Mouse (Mus musculus) MEL (cell line): ENCODE measurements around the gene Gm42791. TPM values are rescaled to one million over a fixed set of nuclear protein-coding genes. Genes with fewer than 3 reads are reported as not detected.

Experiments used
- DNase-seq: peaks from one replicate; pipeline ENCODE4 v3.0.0; 2011; ENCODE audit warnings: low read depth, low spot score
- H3K27ac ChIP-seq: 2 replicates; pipeline ENCODE4 v1.5.1; 2012; ENCODE audit warnings: low read depth, mild to moderate bottlenecking, control low read depth, low read length, moderate library complexity; ENCODE audit not compliant: control insufficient read depth
- H3K27me3 ChIP-seq, 2 experiments: fragments of 150-350 bp in 1 of 2; sonication (generic) in 1 of 2; 2 replicates each; pipeline ENCODE4 v1.6.1; 2012; ENCODE audit warnings: low read length in 2 of 2, mild to moderate bottlenecking in 2 of 2, improper control_type of control experiment in 1 of 2, moderate library complexity in 1 of 2; ENCODE audit not compliant: insufficient read depth in 2 of 2, control insufficient read depth in 1 of 2
- H3K36me3 ChIP-seq, 2 experiments: 2 replicates each; pipeline ENCODE4 v1.6.1; 2012 to 2014; ENCODE audit warnings: low read length in 2 of 2, improper control_type of control experiment in 1 of 2, inconsistent platforms in 1 of 2, mild to moderate bottlenecking in 1 of 2; ENCODE audit not compliant: insufficient read depth in 2 of 2, control insufficient read depth in 1 of 2
- H3K4me1 ChIP-seq, 2 experiments: fragments of 150-350 bp in 1 of 2; sonication (generic) in 1 of 2; 2 replicates each; pipeline ENCODE4 v1.6.1; 2012; ENCODE audit warnings: low read length in 2 of 2, improper control_type of control experiment in 1 of 2, mild to moderate bottlenecking in 1 of 2; ENCODE audit not compliant: insufficient read depth in 2 of 2, control insufficient read depth in 1 of 2
- H3K4me3 ChIP-seq, 2 experiments: fragments of 150-350 bp in 1 of 2; sonication (generic) in 1 of 2; 2 replicates each; pipeline ENCODE4 v1.5.1; 2012; ENCODE audit warnings: low read depth in 2 of 2, low read length in 2 of 2, mild to moderate bottlenecking in 2 of 2, moderate library complexity in 2 of 2, control low read depth in 1 of 2, improper control_type of control experiment in 1 of 2; ENCODE audit not compliant: control insufficient read depth in 1 of 2, insufficient read depth in 1 of 2
- H3K79me2 ChIP-seq: 2 replicates; pipeline ENCODE4 v1.6.1; 2012; ENCODE audit warnings: mild to moderate bottlenecking, low read length, moderate library complexity; ENCODE audit not compliant: control insufficient read depth, poor library complexity, insufficient read depth
- H3K9ac ChIP-seq: 2 replicates; pipeline ENCODE4 v1.6.1; 2012; ENCODE audit warnings: low read depth, mild to moderate bottlenecking, control low read depth, low read length, moderate library complexity; ENCODE audit not compliant: control insufficient read depth, poor library complexity, severe bottlenecking
- H3K9me3 ChIP-seq: fragments of 150-350 bp; sonication (generic); replicated peaks from 2 replicates; pipeline ENCODE4 v1.6.1; 2012; ENCODE audit warnings: mild to moderate bottlenecking, low read length, improper control_type of control experiment, moderate library complexity; ENCODE audit not compliant: insufficient read depth
- BHLHE40 ChIP-seq: IDR thresholded peaks from 2 replicates; pipeline ENCODE4 v1.6.1; 2012; ENCODE audit warnings: low read depth, mild to moderate bottlenecking, inconsistent platforms, low read length, improper control_type of control experiment, borderline replicate concordance
- CHD2 ChIP-seq: IDR thresholded peaks from 2 replicates; pipeline ENCODE4 v1.6.1; 2011; ENCODE audit warnings: low read length, improper control_type of control experiment
- CTCF ChIP-seq, 3 experiments: IDR thresholded peaks in 2 of 3; conservative IDR thresholded peaks in 1 of 3; 2 replicates each; pipeline ENCODE4 v1.5.1; 2011 to 2012; ENCODE audit warnings: low read length in 3 of 3, low read depth in 2 of 3, mild to moderate bottlenecking in 2 of 3, improper control_type of control experiment in 1 of 3, inconsistent platforms in 1 of 3, mixed read lengths in 1 of 3, moderate library complexity in 1 of 3; ENCODE audit not compliant: control insufficient read depth in 1 of 3, insufficient read depth in 1 of 3, poor library complexity in 1 of 3, severe bottlenecking in 1 of 3
- E2F4 ChIP-seq: IDR thresholded peaks from 2 replicates; pipeline ENCODE4 v1.6.1; 2011; ENCODE audit warnings: low read depth, low read length, improper control_type of control experiment, borderline replicate concordance
- EP300 ChIP-seq, 2 experiments: IDR thresholded peaks; 2 replicates each; pipeline ENCODE4 v1.6.1; 2011; ENCODE audit warnings: improper control_type of control experiment in 2 of 2, low read length in 2 of 2, low read depth in 1 of 2, mild to moderate bottlenecking in 1 of 2
- GABPA ChIP-seq: IDR thresholded peaks from 2 replicates; pipeline ENCODE4 v1.6.1; 2012; ENCODE audit warnings: low read depth, mild to moderate bottlenecking, inconsistent platforms, low read length, improper control_type of control experiment, moderate library complexity
- GATA1 ChIP-seq: IDR thresholded peaks from 2 replicates; pipeline ENCODE4 v1.6.1; 2011; ENCODE audit warnings: low read depth, low read length, improper control_type of control experiment
- KAT2A ChIP-seq: conservative IDR thresholded peaks from 2 replicates; pipeline ENCODE4 v1.6.1; 2012; ENCODE audit warnings: low read depth, low read length, improper control_type of control experiment, inconsistent platforms
- MAFK ChIP-seq: IDR thresholded peaks from 2 replicates; pipeline ENCODE4 v1.6.1; 2011; ENCODE audit warnings: low read depth, mild to moderate bottlenecking, low read length, improper control_type of control experiment, borderline replicate concordance
- MAX ChIP-seq: IDR thresholded peaks from 2 replicates; pipeline ENCODE4 v1.6.1; 2011; ENCODE audit warnings: low read length, improper control_type of control experiment
- MXI1 ChIP-seq: IDR thresholded peaks from 2 replicates; pipeline ENCODE4 v1.6.1; 2011; ENCODE audit warnings: mild to moderate bottlenecking, low read depth, low read length, improper control_type of control experiment
- MYB ChIP-seq: IDR thresholded peaks from 2 replicates; pipeline ENCODE4 v1.6.1; 2011; ENCODE audit warnings: mild to moderate bottlenecking, low read depth, low read length, improper control_type of control experiment
- POLR2A ChIP-seq, 2 experiments: IDR thresholded peaks; 2 replicates each; pipeline ENCODE4 v1.6.1; 2011 to 2012; ENCODE audit warnings: low read length in 2 of 2, mild to moderate bottlenecking in 2 of 2, control low read depth in 1 of 2, improper control_type of control experiment in 1 of 2, low read depth in 1 of 2, moderate library complexity in 1 of 2; ENCODE audit not compliant: control insufficient read depth in 1 of 2, insufficient read depth in 1 of 2, poor library complexity in 1 of 2
- POLR2AphosphoS2 ChIP-seq: IDR thresholded peaks from 2 replicates; pipeline ENCODE4 v1.6.1; 2011; ENCODE audit warnings: low read length, improper control_type of control experiment
- POLR2AphosphoS5 ChIP-seq: IDR thresholded peaks from 2 replicates; pipeline ENCODE4 v1.6.1; 2012; ENCODE audit warnings: low read depth, borderline replicate concordance, mild to moderate bottlenecking, inconsistent platforms, low read length, moderate library complexity, mixed read lengths
- RAD21 ChIP-seq: IDR thresholded peaks from 2 replicates; pipeline ENCODE4 v1.6.1; 2011; ENCODE audit warnings: mild to moderate bottlenecking, low read depth, low read length, improper control_type of control experiment
- RCOR1 ChIP-seq: IDR thresholded peaks from 2 replicates; pipeline ENCODE4 v1.6.1; 2012; ENCODE audit warnings: low read depth, mild to moderate bottlenecking, inconsistent platforms, low read length, improper control_type of control experiment
- SIN3A ChIP-seq: IDR thresholded peaks from 2 replicates; pipeline ENCODE4 v1.6.1; 2012; ENCODE audit warnings: low read length, improper control_type of control experiment, inconsistent platforms
- TAL1 ChIP-seq: IDR thresholded peaks from 2 replicates; pipeline ENCODE4 v1.6.1; 2012; ENCODE audit warnings: mild to moderate bottlenecking, inconsistent platforms, low read length, moderate library complexity, mixed read lengths
- TBP ChIP-seq: IDR thresholded peaks from 2 replicates; pipeline ENCODE4 v1.8.0; 2011; ENCODE audit warnings: low read depth, low read length, improper control_type of control experiment
- UBTF ChIP-seq: IDR thresholded peaks from 2 replicates; pipeline ENCODE4 v1.6.1; 2012; ENCODE audit warnings: low read depth, mild to moderate bottlenecking, inconsistent platforms, low read length, improper control_type of control experiment, moderate library complexity, borderline replicate concordance; ENCODE audit not compliant: insufficient read depth
- ZC3H11A ChIP-seq: IDR thresholded peaks from 2 replicates; pipeline ENCODE4 v1.6.1; 2012; ENCODE audit warnings: low read depth, mild to moderate bottlenecking, inconsistent platforms, low read length, improper control_type of control experiment
- ZKSCAN1 ChIP-seq: IDR thresholded peaks from 2 replicates; pipeline ENCODE4 v1.6.1; 2012; ENCODE audit warnings: low read depth, mild to moderate bottlenecking, inconsistent platforms, low read length, improper control_type of control experiment, moderate library complexity
- polyA plus RNA-seq, 2 experiments: library from polyadenylated mRNA; stranded (reverse) in 1 of 2; unstranded in 1 of 2; fragments of >175 nt in 1 of 2; fragments of >200 nt in 1 of 2; gene quantifications; 2 replicates each; pipeline versions ENCODE4 v1.2.1 to v1.2.4; 2012; ENCODE audit warnings: low replicate concordance in 2 of 2, low read depth in 1 of 2; ENCODE audit not compliant: insufficient read length in 2 of 2, insufficient read depth in 1 of 2, missing spikeins in 1 of 2
- total RNA-seq: library from RNA; depleted of rRNA; stranded (reverse); fragments of 300-350 nt; gene quantifications from 2 replicates; pipeline ENCODE4 v1.2.3, GENCODE M21; 2012

Gm42791 gene
- total and polyA plus RNA-seq, 3 experiments = 1.2 to 2.1 TPM; not detected in 1

GRCm38 (mm10) chr5:149005083-149005482, 10.1 kb upstream of the Gm42791 start:
- Histone ChIP-seq H3K4me3 (peak overlapping the region in 1 of 2 experiments; percentile 54; a peak in 3 of 4 replicates), H3K9me3 (no peaks in the 10 kb centered on the region), H3K4me1 (peaks cover 5 to 13% of the 10 kb centered on the region in 2 experiments), H3K27me3 (no peaks in the 10 kb centered on the region), H3K79me2 (no peaks in the 10 kb centered on the region), H3K36me3 (peaks cover 0 to 6% of the 10 kb centered on the region in 2 experiments; a peak in 2 of 4 replicates)
- no peak for DNase-seq
- TF ChIP-seq GATA1 (no peak), RAD21 (no peak), CHD2 (peak; percentile 33; the same call in 1 of the 2 replicates), EP300 (IDR thresholded peaks at IDR 0.05; ENCODE audit: low read depth in 1 of 2, low read length in 2 of 2) (no peak), E2F4 (no peak)
- TF ChIP-seq, all 39 proteins: peak for 1
- H3K27ac ChIP-seq = no peak overlapping the region
- H3K9ac ChIP-seq = no peak overlapping the region

- TF ChIP-seq TAL1 (no peak), POLR2AphosphoS5 (no peak), UBTF (no peak), MAX (no peak), POLR2A (IDR thresholded peaks at IDR 0.05; ENCODE audit: control insufficient read depth in 1 of 2, insufficient read depth in 1 of 2, low read depth in 1 of 2, low read length in 2 of 2, poor library complexity in 1 of 2) (no peak), CTCF (IDR thresholded peaks at IDR 0.05 in 2 of 3, conservative IDR thresholded peaks at IDR 0.05 in 1 of 3; ENCODE audit: control insufficient read depth in 1 of 3, insufficient read depth in 1 of 3, low read depth in 2 of 3, low read length in 3 of 3, poor library complexity in 1 of 3, severe bottlenecking in 1 of 3) (no peak), TBP (no peak), RAD21 (no peak), MXI1 (no peak), POLR2AphosphoS2 (no peak), RCOR1 (no peak), MAFK (no peak), GABPA (no peak)
- TF ChIP-seq, all 39 proteins: peak for 0
- no peaks in the 10 kb centered on the region for H3K27me3 ChIP-seq
- no peak for DNase-seq
- no peak overlapping the region for H3K27ac ChIP-seq
- peaks cover 5 to 13% of the 10 kb centered on the region in 2 experiments for H3K4me1 ChIP-seq
- H3K9me3 ChIP-seq = no peaks in the 10 kb centered on the region
- H3K4me3 ChIP-seq = no peak overlapping the region
- H3K9ac ChIP-seq = no peak overlapping the region
- H3K36me3 ChIP-seq = peaks cover 0 to 6% of the 10 kb centered on the region in 2 experiments; a peak in 2 of 4 replicates
- no peaks in the 10 kb centered on the region for H3K79me2 ChIP-seq
Measured at GRCm38 (mm10) chr5:149003137-149003536, 8.2 kb upstream of the Gm42791 start.

GRCm38 (mm10) chr5:149002803-149003115, 7.8 kb upstream of the Gm42791 start:
- Histone ChIP-seq H3K4me1 (peaks cover 5 to 13% of the 10 kb centered on the region in 2 experiments), H3K4me3 (no peak overlapping the region), H3K79me2 (no peaks in the 10 kb centered on the region), H3K27me3 (no peaks in the 10 kb centered on the region), H3K9ac (no peak overlapping the region), H3K27ac (no peak overlapping the region), H3K9me3 (no peaks in the 10 kb centered on the region), H3K36me3 (peaks cover 0 to 6% of the 10 kb centered on the region in 2 experiments; a peak in 2 of 4 replicates)
- no peak for DNase-seq
- no peak for TF ChIP-seq MYB
- no peak for TF ChIP-seq UBTF
- TF ChIP-seq BHLHE40 = no peak
- no peak for TF ChIP-seq ZKSCAN1
- no peak for TF ChIP-seq ZC3H11A
- no peak for TF ChIP-seq SIN3A
- TF ChIP-seq KAT2A = no peak
- TF ChIP-seq POLR2AphosphoS5 = no peak
- TF ChIP-seq GABPA = no peak
